Mouse (Mus musculus): ENCODE data around the gene Srsf7. TPM values are rescaled to one million over a fixed set of nuclear protein-coding genes. Genes with fewer than 3 reads are reported as not detected.
"Not testable (repeated sequence)": the region's sequence is repeated elsewhere in the genome, so short reads cannot be mapped to it uniquely, and the experiment has no call there.

Srsf7 gene
- total RNA-seq (2021) = 100 to 1,000 TPM in 1 of 2 experiments, 10 to 100 TPM in 1; 99.9 to 110 TPM
- long read RNA-seq, experiment 1, transcript Srsf7-207 (7 exons, 1,921 nt) = minor isoform, 9 of 90 reads
- long read RNA-seq, experiment 1, transcript Srsf7-201 (8 exons, 2,288 nt) = major isoform, 30 of 90 reads
- long read RNA-seq, experiment 1, transcript Srsf7-208 (8 exons, 1,040 nt) = minor isoform, 11 of 90 reads
- long read RNA-seq, experiment 1, partial matches to known transcripts = 5 of 90 reads
- long read RNA-seq, experiment 1, other reads (novel, unspliced or antisense) = 32 of 90 reads
- long read RNA-seq, experiment 2, transcript Srsf7-201 (8 exons, 2,288 nt) = major isoform, 21 of 92 reads
- long read RNA-seq, experiment 2, transcript Srsf7-208 (8 exons, 1,040 nt) = minor isoform, 11 of 92 reads
- long read RNA-seq, experiment 2, transcript Srsf7-207 (7 exons, 1,921 nt) = minor isoform, 11 of 92 reads
- long read RNA-seq, experiment 2, partial matches to known transcripts = 3 of 92 reads
- long read RNA-seq, experiment 2, other reads (novel, unspliced or antisense) = 44 of 92 reads

GRCm38 (mm10) chr17:80206671-80207581, at the start of gene Srsf7, which contains the start of gene Ttc39d:
Gene Srsf7 (minus strand): TSS chr17:80207307.
Gene Ttc39d (plus strand): TSS chr17:80207460.
- DNase-seq (ENCODE audit: low spot score in 2 of 2) = peak; percentile 99
- intact Hi-C loops (cut with DNase I) = loop anchor here (2.0 kb wide), 1 partner anchor 18 kb away; the partner anchor contains the start of gene Gemin6

- intact Hi-C loops (cut with DNase I) = no loop called here
- no peak for DNase-seq (ENCODE audit: low spot score in 2 of 2)
Measured at GRCm38 (mm10) chr17:80255208-80255607, 48.1 kb upstream of the Srsf7 start.

- intact Hi-C loops (cut with DNase I) = no loop called here
Measured at GRCm38 (mm10) chr17:80254421-80254820, 47.3 kb upstream of the Srsf7 start.

GRCm38 (mm10) chr17:80252757-80253525, 45.8 kb upstream of the Srsf7 start:
- DNase-seq (ENCODE audit: low spot score in 2 of 2) = no peak
- intact Hi-C loops (cut with DNase I) = no loop called here

More at GRCm38 (mm10) chr17:80254421-80254820, 47.3 kb upstream of the Srsf7 start:
- no peak for DNase-seq (ENCODE audit: low spot score in 2 of 2)

DNA sequence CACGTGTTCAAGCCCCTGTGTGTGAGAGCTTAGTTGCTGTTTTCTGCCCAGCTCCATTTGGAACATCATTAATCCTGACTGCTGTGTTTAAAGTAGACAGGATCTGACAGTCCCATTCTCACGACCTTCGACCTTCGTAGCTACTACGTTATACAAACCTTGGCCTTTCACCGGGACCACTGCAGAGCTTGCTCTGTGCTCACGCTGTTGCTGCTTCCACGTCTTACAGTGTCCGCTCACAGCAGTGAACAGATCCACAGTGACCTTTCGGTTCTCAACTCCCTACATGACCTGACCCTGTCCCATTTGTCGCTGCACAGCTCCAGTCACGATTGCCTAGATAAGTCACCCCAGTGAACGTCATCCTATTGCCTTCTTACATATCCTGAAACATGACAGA, 36.0 kb upstream of the Srsf7 start:
- intact Hi-C loops (cut with DNase I) = no loop called here
- DNase-seq (ENCODE audit: low spot score in 2 of 2) = no peak

DNA sequence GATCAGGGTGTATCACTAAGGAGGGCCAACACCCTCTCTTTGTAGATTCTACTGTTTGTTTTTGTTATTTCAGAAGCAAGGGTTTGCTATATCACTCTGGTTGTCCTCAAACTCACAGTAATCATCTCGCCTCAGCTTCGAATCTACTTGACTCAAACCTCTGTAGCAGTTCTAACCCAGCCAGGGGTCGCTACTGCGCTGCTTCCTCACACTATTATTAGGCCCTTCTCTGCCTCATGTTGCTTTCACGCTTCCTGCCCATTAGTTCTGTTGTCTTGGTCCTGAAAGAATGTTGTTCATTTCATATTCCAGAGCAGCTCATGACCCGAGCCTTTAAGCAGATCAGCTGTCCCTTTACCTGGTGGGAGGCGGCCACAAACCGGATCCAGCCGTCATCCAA, 34.5 kb upstream of the Srsf7 start:
- intact Hi-C loops (cut with DNase I) = no loop called here
- DNase-seq (ENCODE audit: low spot score in 2 of 2) = no peak

- intact Hi-C loops (cut with DNase I) = no loop called here
- DNase-seq (ENCODE audit: low spot score in 2 of 2) = no peak
Measured at GRCm38 (mm10) chr17:80237475-80237874, 30.4 kb upstream of the Srsf7 start.

DNA sequence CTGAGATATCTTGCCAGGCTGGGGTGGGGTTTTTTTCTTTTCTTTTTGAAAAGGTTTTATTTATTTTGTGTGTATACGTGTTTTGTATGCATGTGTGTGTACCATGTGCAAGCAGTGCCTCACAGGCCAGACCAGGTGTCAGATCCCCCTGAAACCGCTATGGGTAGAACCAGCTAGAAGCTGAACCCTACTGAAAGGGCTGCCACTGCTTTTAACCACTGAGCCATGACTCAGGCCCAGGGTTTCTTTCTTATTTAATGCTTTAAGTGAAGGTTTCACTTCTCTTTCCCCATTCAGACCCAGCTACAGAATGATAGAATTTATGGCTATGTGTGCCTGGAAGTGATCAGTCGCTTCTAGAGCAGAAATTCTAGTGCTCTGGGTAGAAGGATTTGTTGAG, 29.7 kb upstream of the Srsf7 start:
- intact Hi-C loops (cut with DNase I) = no loop called here
- DNase-seq (ENCODE audit: low spot score in 2 of 2) = no peak

DNA sequence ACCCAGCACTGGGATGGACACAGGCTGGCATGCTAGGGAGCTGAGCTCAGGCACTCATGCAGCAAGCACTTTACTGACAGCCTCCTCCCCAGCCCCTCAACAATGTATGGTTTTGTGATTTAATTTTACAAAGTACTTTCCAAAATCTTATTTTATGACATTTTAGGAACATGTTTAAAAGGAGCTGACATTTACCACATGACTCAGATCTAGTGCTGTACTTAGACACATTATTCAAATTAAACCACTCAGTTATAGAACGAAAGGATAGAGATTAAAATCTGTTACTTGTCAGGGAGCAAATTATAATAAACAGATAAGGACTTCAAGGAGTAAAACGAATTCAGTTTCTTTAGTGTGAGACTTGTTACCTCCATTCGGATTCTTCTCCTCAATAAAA, 28.4 kb upstream of the Srsf7 start:
- peak in 1 of 2 experiments; percentile 47 for DNase-seq (ENCODE audit: low spot score in 2 of 2)
- intact Hi-C loops (cut with DNase I) = no loop called here

- intact Hi-C loops (cut with DNase I) = no loop called here
- DNase-seq (ENCODE audit: low spot score in 2 of 2) = no peak
Measured at GRCm38 (mm10) chr17:80234376-80234775, 27.3 kb upstream of the Srsf7 start.

DNA sequence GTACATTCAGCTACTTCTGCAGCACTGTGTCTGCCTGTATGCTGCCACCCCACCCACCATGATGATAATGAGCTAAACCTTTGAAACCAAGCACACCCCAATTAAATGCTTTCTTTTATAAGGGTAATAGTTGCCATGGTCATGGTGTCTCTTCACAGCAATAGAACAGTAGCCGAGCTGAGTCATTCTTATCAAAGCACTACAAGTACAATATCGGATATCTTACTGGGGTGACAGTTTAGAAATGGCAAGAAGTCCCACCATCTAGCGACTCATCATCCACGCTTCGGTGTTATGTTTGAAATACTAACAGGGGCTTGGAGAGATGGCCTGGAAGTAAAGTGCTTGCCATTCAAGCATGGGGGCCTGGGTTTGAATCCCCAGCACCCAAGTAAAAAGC, 26.7 kb upstream of the Srsf7 start:
- no peak for DNase-seq (ENCODE audit: low spot score in 2 of 2)
- intact Hi-C loops (cut with DNase I) = no loop called here

DNA sequence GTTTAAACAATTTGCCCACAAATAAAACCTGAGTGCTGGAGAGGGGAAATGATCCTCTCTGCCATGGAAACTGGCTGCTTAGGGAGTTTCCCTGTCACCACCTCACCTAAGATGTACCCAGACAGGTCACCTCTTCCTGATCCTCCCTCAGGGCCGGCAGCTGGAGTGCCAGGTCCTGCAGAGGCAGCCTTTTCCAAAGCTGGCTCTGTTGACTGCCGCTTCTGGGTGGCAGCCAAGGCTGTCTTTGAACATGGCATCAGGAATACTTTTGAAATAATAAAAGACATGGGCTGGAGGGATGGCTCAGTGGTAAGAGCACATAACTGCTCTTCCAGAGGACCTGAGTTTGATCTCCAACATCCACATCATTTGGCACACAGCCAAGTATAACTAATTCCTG, 22.3 kb upstream of the Srsf7 start:
- no peak for DNase-seq (ENCODE audit: low spot score in 2 of 2)
- intact Hi-C loops (cut with DNase I) = no loop called here

DNA sequence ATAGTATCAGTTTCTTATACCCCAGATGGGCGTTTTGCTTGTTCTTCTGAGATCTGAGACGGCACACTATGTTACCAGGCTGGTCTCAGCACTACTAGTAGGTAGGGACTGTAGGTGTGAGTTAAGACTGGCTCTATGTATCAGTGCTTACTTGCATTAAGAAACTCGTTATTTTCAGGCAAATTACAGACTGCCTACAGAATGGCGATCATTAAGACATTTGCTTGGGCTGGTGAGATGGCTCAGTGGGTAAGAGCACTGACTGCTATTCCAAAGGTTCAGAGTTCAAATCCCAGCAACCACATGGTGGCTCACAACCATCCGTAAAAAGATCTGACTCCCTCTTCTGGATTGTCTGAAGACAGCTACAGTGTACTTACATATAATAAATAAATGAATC, 18.0 kb upstream of the Srsf7 start:
- intact Hi-C loops (cut with DNase I) = loop anchor here (2.0 kb wide), 1 partner anchor 18 kb away; the partner anchor contains the start of genes Srsf7 and Ttc39d
- not testable (repeated sequence) for DNase-seq (ENCODE audit: low spot score in 2 of 2)

- DNase-seq (ENCODE audit: low spot score in 2 of 2) = peak; percentile 85 to 88
- intact Hi-C loops (cut with DNase I) = loop anchor here (2.0 kb wide), 1 partner anchor 18 kb away; the partner anchor contains the start of genes Srsf7 and Ttc39d
Measured at GRCm38 (mm10) chr17:80224326-80225116, 17.4 kb upstream of the Srsf7 start, which contains the start of gene Gemin6. Gene Gemin6 (plus strand): TSS chr17:80224441.

DNA sequence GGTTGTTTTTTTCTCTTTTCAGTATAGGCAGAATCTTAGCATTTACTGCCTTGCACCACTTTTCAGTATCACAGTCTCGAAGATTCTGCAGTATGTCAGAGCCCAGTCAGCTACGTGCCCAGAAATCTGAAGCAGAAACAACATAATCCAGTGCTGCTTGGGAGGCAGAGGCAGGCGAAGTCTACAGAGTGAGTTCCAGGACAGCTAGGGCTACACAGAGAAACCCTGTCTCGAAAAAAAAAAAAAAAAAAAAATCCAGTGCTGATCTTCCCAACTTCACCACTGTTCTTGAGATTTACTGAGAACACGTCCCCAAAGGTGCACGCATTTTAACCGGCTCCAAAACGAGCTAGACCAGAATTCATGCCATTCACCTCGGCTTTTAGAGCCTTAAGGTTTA, 16.7 kb upstream of the Srsf7 start:
- DNase-seq (ENCODE audit: low spot score in 2 of 2) = no peak
- intact Hi-C loops (cut with DNase I) = loop anchor here (2.0 kb wide), 1 partner anchor 17 kb away; the partner anchor contains the start of genes Srsf7 and Ttc39d

GRCm38 (mm10) chr17:80221890-80222628, 15.0 kb upstream of the Srsf7 start:
- intact Hi-C loops (cut with DNase I) = no loop called here
- DNase-seq (ENCODE audit: low spot score in 2 of 2) = no peak

GRCm38 (mm10) chr17:80221202-80221601, 14.1 kb upstream of the Srsf7 start:
- DNase-seq (ENCODE audit: low spot score in 2 of 2) = no peak
- intact Hi-C loops (cut with DNase I) = no loop called here

All from left cerebral cortex, postnatal 14 days (tissue).